Mouse (Mus musculus): ENCODE data around the gene Rnf150. TPM values are rescaled to one million over a fixed set of nuclear protein-coding genes. Genes with fewer than 3 reads are reported as not detected.

Gene Rnf150
- polyA plus RNA-seq, 1 experiment from 2014 or later = 0.07 TPM

DNA sequence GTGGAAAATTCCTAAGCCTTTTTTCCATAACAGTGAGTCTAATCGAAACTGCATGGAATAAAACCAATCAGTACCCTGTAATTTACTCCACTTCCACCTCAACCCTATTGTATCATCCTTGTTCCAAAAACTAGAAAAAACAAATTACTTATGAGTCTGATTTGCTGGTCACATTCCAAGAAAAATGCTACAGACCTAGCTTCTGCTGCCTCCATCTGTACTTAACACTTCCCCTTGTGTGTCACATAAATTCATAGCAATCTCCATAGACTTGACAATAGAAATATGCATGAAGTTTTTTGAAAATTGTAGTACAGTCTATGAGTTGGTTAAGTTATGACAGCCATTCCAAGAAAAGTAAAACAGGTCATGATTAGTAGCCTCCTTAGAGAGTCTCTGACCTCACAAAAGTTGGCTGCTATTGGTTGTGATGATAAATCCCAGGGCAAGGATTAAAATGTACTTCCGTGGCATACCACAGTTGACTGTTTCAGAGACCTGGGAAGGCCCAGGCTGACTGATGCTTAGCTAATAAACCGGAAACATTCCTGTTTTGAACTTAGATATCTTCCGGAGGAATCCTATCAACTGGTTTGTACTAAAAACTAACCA lies 118.2 kb downstream of the Rnf150 start:
- H3K4me1 ChIP-seq (replicated peaks) = no peaks in the 10 kb centered on the region
- H3K9ac ChIP-seq = no peak overlapping the region
- no peak overlapping the region for H3K4me2 ChIP-seq
- no peak for ATAC-seq (ENCODE audit: insufficient read depth)
- H3K36me3 ChIP-seq (replicated peaks) = no peaks in the 10 kb centered on the region
- no peaks in the 10 kb centered on the region for H3K27me3 ChIP-seq
- H3K27ac ChIP-seq (replicated peaks) = no peak overlapping the region
- H3K4me3 ChIP-seq (replicated peaks) = no peak overlapping the region
- 55% methylated on average over 4 of the region's 4 CpGs for WGBS (ENCODE audit: insufficient replicate concordance)
- no peaks in the 10 kb centered on the region for H3K9me3 ChIP-seq (replicated peaks)

DNA sequence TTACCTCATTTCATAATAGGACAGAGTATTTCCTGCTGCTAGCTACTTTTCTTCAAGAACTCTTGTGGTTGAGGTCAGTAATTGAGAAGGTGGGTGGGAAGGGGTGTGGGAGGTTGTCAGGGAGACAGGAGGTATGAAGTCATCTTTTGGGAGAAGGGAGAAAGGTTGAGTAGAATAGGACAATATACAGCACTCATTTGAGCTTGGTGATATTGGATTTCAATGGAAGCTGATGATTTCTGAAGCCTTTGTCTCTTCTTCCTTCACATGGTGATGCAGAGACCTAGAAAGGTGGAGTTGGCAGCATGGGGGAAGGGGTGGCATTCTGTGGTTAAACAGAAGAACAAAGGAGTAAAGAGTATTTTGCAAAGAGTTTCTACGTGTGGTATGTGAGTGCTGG lies 119.7 kb downstream of the Rnf150 start:
- Histone ChIP-seq H3K27ac (replicated peaks) (no peak overlapping the region), H3K4me1 (replicated peaks) (no peaks in the 10 kb centered on the region), H3K9me3 (replicated peaks) (no peaks in the 10 kb centered on the region), H3K36me3 (replicated peaks) (no peaks in the 10 kb centered on the region), H3K4me3 (replicated peaks) (no peak overlapping the region), H3K4me2 (no peak overlapping the region), H3K9ac (no peak overlapping the region), H3K27me3 (no peaks in the 10 kb centered on the region)
- WGBS (ENCODE audit: insufficient replicate concordance) = 45% methylated on average over 1 of the region's 1 CpGs
- ATAC-seq (ENCODE audit: insufficient read depth) = no peak

DNA sequence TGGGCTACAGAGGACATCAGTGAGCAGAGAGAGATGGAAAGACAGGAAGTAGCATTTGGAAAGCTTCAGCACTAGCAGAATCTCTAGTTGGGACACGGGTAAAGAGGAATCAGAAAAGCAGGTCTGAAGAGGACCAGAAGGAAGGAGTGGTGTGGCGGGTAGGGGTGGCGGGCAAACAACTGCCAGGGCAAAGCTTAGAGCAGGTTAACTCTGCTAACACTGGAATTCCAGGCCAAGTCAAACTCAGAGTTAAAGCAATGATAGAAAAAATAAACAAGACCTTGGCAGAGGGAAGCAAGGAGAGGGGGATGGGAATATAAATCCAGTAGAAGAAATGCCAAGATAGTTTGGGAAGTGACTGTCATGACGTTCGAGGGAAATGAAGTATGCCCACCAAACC lies 120.1 kb downstream of the Rnf150 start:
- Histone ChIP-seq H3K27ac (replicated peaks) (no peak overlapping the region), H3K27me3 (no peaks in the 10 kb centered on the region), H3K9me3 (replicated peaks) (no peaks in the 10 kb centered on the region), H3K9ac (no peak overlapping the region), H3K4me1 (replicated peaks) (no peaks in the 10 kb centered on the region), H3K36me3 (replicated peaks) (no peaks in the 10 kb centered on the region), H3K4me3 (replicated peaks) (no peak overlapping the region), H3K4me2 (no peak overlapping the region)
- ATAC-seq (ENCODE audit: insufficient read depth) = no peak
- 39% methylated on average over 5 of the region's 5 CpGs for WGBS (ENCODE audit: insufficient replicate concordance)

DNA sequence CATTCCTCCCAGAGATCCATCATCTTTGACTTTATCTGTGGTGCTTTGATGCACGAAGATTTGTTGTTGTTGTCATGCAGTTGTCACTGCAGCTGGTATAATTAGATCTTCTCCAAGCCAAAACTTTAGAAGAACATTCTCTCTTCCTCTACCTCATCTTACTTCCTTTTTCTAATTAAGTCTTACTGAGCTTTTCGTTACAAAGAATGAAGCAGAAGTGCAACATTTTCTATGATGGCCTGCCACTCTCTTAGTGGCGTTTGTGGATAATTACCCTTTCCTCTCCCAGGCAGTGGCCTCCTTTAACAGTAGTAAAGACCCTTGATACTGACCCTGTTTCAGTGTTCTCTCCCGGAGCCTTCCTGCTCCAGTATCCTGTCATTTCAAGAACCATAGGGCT lies 128.9 kb downstream of the Rnf150 start:
- H3K4me1 ChIP-seq (replicated peaks) = no peaks in the 10 kb centered on the region
- whole genome bisulfite sequencing (ENCODE audit: insufficient replicate concordance) = 20% methylated on average over 4 of the region's 4 CpGs
- no peak overlapping the region for H3K27ac ChIP-seq (replicated peaks)
- H3K27me3 ChIP-seq = no peaks in the 10 kb centered on the region
- no peaks in the 10 kb centered on the region for H3K9me3 ChIP-seq (replicated peaks)
- H3K9ac ChIP-seq = no peak overlapping the region
- H3K4me2 ChIP-seq = no peak overlapping the region
- no peak for ATAC-seq (ENCODE audit: insufficient read depth)
- no peaks in the 10 kb centered on the region for H3K36me3 ChIP-seq (replicated peaks)
- no peak overlapping the region for H3K4me3 ChIP-seq (replicated peaks)

DNA sequence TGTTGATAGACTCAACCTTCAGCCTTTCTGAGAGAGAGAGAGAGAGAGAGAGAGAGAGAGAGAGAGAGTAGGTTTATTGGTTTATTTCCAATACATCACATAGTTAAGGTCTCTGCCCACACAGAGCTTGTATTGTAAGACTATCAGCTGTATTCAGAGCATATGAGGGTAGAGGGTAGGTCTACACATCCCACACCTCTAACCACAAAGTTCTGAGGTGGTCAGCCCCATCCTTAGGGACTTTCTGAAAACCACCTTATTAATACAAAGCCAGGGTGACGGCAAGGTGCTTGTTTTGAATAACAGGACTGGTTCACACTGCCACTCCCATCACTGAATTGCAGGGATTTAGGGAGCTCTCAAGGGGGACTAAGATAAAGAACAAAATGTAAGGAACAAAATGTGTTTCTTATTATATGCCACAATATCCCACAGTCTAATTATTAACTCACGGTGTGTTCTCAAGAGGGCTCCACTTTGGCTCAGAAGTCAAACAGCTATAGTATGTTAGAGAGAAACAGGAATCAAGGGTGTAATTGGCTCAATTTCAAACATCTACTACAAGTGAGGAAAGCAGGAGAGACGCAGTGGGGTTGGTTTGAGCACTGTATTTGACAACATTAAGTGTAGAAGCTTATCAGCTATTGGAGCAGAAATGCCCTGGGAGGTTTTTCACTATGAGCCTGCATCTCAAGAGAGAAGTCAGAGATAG lies 132.7 kb downstream of the Rnf150 start:
- no peaks in the 10 kb centered on the region for H3K9me3 ChIP-seq (replicated peaks)
- H3K4me2 ChIP-seq = no peak overlapping the region
- no peaks in the 10 kb centered on the region for H3K4me1 ChIP-seq (replicated peaks)
- H3K27ac ChIP-seq (replicated peaks) = no peak overlapping the region
- no peak for ATAC-seq (ENCODE audit: insufficient read depth)
- H3K27me3 ChIP-seq = no peaks in the 10 kb centered on the region
- no peak overlapping the region for H3K9ac ChIP-seq
- no peak overlapping the region for H3K4me3 ChIP-seq (replicated peaks)
- no peaks in the 10 kb centered on the region for H3K36me3 ChIP-seq (replicated peaks)
- WGBS (ENCODE audit: insufficient replicate concordance) = 60% methylated on average over 3 of the region's 3 CpGs

DNA sequence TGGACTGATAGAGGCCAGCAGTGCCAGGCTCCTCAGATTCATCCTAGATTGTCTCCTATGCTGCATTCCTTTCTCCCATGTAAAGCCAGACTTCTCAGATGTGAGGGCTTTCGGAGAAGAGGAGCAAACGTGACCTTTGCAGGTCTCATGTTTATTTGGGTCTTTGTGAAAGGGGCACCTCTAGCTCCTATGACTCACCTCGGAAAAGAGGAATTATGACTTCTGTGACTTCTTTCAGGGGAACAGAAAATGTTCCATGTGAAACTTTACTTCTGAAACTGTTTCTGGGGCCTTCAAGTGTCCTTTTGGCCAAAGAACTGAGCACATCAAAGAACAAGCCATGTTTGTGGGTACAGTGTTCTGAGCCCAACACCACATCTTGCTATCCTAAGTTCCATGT lies 133.7 kb downstream of the Rnf150 start:
- H3K9ac ChIP-seq = no peak overlapping the region
- H3K4me1 ChIP-seq (replicated peaks) = no peaks in the 10 kb centered on the region
- H3K4me2 ChIP-seq = no peak overlapping the region
- 43% methylated on average over 3 of the region's 3 CpGs for WGBS (ENCODE audit: insufficient replicate concordance)
- H3K27me3 ChIP-seq = no peaks in the 10 kb centered on the region
- no peak overlapping the region for H3K4me3 ChIP-seq (replicated peaks)
- ATAC-seq (ENCODE audit: insufficient read depth) = no peak
- H3K9me3 ChIP-seq (replicated peaks) = no peaks in the 10 kb centered on the region
- no peaks in the 10 kb centered on the region for H3K36me3 ChIP-seq (replicated peaks)
- H3K27ac ChIP-seq (replicated peaks) = no peak overlapping the region

DNA sequence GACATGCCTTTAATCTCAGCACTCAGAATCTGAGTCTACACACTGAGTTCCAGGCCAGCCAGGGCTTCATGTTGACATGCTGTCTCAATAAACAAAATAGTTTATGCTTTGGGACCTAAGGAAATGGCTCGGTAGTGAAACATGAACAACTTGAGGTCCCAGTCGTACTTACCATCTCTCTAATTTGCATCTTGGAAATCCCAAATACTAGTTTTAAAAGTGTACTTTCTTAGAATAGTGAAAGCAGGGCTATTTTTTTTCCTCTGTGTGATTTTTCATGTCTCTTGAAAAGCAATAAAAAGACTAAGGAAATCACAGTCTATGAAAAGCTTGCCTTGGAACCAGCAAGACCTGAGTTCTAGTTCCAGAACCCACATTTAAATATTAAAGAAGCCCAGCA lies 135.6 kb downstream of the Rnf150 start:
- no peak for ATAC-seq (ENCODE audit: insufficient read depth)
- no peaks in the 10 kb centered on the region for H3K27me3 ChIP-seq
- no peaks in the 10 kb centered on the region for H3K9me3 ChIP-seq (replicated peaks)
- H3K4me1 ChIP-seq (replicated peaks) = no peaks in the 10 kb centered on the region
- H3K36me3 ChIP-seq (replicated peaks) = no peaks in the 10 kb centered on the region
- no peak overlapping the region for H3K27ac ChIP-seq (replicated peaks)
- WGBS (ENCODE audit: insufficient replicate concordance) = 41% methylated on average over 2 of the region's 2 CpGs
- H3K4me3 ChIP-seq (replicated peaks) = no peak overlapping the region
- no peak overlapping the region for H3K9ac ChIP-seq
- no peak overlapping the region for H3K4me2 ChIP-seq

DNA sequence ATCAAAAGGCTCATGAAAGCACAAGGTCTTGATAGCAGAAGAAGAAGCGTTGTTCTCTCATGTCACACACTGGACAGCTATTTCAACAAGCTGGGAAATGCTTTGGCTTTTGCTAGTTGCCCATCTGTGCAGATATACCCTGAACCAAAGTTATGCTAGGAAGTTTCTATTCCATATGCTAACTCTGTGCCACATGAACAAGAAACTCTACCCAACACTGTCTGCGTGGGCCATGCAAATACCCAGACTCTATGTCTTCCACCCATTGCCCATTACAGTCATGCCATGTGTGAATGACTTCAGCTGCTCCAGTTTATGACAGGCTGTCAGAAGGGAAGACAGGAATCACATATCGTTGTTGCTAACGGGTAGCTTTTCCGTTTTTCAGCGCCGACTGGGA lies 140.0 kb downstream of the Rnf150 start:
- Histone ChIP-seq H3K4me1 (replicated peaks) (no peaks in the 10 kb centered on the region), H3K36me3 (replicated peaks) (no peaks in the 10 kb centered on the region), H3K4me2 (no peak overlapping the region), H3K9me3 (replicated peaks) (no peaks in the 10 kb centered on the region), H3K27ac (replicated peaks) (no peak overlapping the region), H3K27me3 (no peaks in the 10 kb centered on the region), H3K9ac (no peak overlapping the region), H3K4me3 (replicated peaks) (no peak overlapping the region)
- no peak for ATAC-seq (ENCODE audit: insufficient read depth)
- 69% methylated on average over 7 of the region's 7 CpGs for WGBS (ENCODE audit: insufficient replicate concordance)

DNA sequence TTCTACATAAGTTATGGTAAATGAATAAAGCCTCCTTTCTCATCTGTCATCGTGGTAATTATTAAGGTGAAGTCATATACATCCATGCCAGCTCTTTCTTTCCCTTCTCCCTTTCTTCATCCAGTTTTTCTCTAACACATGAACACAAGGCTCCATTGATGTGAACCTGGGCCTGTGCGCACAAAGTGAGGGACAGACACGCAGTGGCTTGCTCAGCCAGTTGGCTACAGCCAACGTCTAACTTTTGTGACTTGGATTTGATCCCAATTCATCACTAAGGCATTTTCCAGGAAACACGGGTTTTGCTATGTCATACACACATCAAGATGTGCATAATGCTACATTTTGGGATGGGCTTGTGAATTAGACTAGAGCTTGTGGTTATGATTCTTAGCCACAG lies 146.3 kb downstream of the Rnf150 start:
- H3K27me3 ChIP-seq = no peaks in the 10 kb centered on the region
- no peak overlapping the region for H3K27ac ChIP-seq (replicated peaks)
- H3K9me3 ChIP-seq (replicated peaks) = no peaks in the 10 kb centered on the region
- 57% methylated on average over 5 of the region's 5 CpGs for WGBS (ENCODE audit: insufficient replicate concordance)
- H3K4me1 ChIP-seq (replicated peaks) = no peaks in the 10 kb centered on the region
- no peak for ATAC-seq (ENCODE audit: insufficient read depth)
- no peak overlapping the region for H3K9ac ChIP-seq
- H3K4me3 ChIP-seq (replicated peaks) = no peak overlapping the region
- no peak overlapping the region for H3K4me2 ChIP-seq
- H3K36me3 ChIP-seq (replicated peaks) = no peaks in the 10 kb centered on the region

DNA sequence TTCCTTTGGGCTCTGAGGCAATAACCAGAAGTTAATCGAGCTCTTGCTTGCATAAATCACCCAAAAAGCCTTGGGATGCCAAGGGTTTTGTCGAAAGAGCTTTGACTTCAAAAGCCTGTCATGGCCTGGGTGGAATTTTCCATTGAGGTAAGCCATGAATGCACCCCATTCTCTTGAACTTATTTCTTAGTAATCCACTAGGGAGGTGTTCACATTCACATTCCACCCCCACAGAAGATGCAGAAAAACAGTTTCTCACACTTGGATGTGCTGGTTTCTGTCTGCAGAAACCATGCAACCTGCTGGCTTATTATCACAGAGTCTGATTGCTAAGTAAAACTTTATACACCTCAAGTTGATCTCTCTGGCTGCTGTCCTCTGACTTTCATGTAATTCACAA lies 148.1 kb downstream of the Rnf150 start:
- WGBS (ENCODE audit: insufficient replicate concordance) = 50% methylated on average over 2 of the region's 2 CpGs
- no peak for ATAC-seq (ENCODE audit: insufficient read depth)

DNA sequence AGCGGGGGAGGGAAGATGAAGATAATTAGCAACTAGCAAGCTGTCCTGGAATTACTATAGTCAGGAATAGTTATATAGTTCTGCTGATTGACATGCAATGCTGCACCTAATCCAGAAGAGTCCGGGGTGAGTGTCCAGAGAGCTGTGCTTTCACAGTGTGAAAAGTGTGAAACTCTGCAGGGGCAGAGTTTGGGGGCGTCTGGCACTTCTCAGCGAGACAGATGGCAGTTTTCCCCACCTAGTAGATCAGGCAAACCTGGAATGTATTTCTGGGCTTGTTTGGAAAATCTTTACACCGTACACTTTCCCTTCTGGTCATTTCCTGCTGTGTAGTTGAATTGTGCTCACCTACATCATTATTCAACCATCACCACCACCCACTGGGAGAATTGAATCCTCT lies 148.6 kb downstream of the Rnf150 start:
- 43% methylated on average over 5 of the region's 5 CpGs for WGBS (ENCODE audit: insufficient replicate concordance)
- H3K4me1 ChIP-seq (replicated peaks) = no peaks in the 10 kb centered on the region
- no peaks in the 10 kb centered on the region for H3K27me3 ChIP-seq
- no peak for ATAC-seq (ENCODE audit: insufficient read depth)
- no peak overlapping the region for H3K27ac ChIP-seq (replicated peaks)
- no peaks in the 10 kb centered on the region for H3K36me3 ChIP-seq (replicated peaks)
- H3K4me2 ChIP-seq = no peak overlapping the region
- no peak overlapping the region for H3K9ac ChIP-seq
- H3K4me3 ChIP-seq (replicated peaks) = no peak overlapping the region
- no peaks in the 10 kb centered on the region for H3K9me3 ChIP-seq (replicated peaks)

More for the DNA sequence above, 148.1 kb downstream of the Rnf150 start:
- Histone ChIP-seq H3K36me3 (replicated peaks) (no peaks in the 10 kb centered on the region), H3K9me3 (replicated peaks) (no peaks in the 10 kb centered on the region), H3K27me3 (no peaks in the 10 kb centered on the region), H3K4me3 (replicated peaks) (no peak overlapping the region), H3K27ac (replicated peaks) (no peak overlapping the region), H3K4me1 (replicated peaks) (no peaks in the 10 kb centered on the region), H3K9ac (no peak overlapping the region), H3K4me2 (no peak overlapping the region)

DNA sequence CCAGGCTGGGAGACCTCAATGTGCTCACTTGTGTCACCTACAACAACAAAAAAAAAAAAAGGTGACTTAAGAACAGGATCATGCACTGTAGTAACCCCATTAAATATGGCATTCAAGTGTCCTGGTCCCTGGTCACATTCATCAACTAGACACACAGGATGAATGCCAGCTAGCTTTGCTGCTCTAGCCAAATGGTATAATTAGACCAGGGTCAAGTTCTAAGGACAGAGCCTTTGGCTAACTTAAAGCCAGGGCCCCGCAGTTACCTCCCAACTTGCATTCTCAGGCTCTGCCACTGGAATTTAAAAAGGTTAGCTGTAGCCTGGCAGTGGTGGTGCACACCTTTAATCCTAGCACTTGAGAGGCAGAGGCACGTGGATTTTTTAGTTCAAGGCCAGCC lies 165.1 kb downstream of the Rnf150 start:
- WGBS (ENCODE audit: insufficient replicate concordance) = 31% methylated on average over 2 of the region's 2 CpGs
- H3K36me3 ChIP-seq (replicated peaks) = no peaks in the 10 kb centered on the region

More for the DNA sequence above, 165.1 kb downstream of the Rnf150 start:
- Histone ChIP-seq H3K9me3 (replicated peaks) (no peaks in the 10 kb centered on the region), H3K9ac (no peak overlapping the region), H3K4me2 (no peak overlapping the region), H3K4me1 (replicated peaks) (no peaks in the 10 kb centered on the region), H3K4me3 (replicated peaks) (no peak overlapping the region), H3K27ac (replicated peaks) (no peak overlapping the region), H3K27me3 (no peaks in the 10 kb centered on the region)
- no peak for ATAC-seq (ENCODE audit: insufficient read depth)
